Mouse (Mus musculus): ENCODE measurements around the gene Wdr27.
"Not testable (repeated sequence)": the region's sequence is repeated elsewhere in the genome, so short reads cannot be mapped to it uniquely, and the experiment has no call there.

Gene Wdr27

GRCm38 (mm10) chr17:14943009-14943728 lies at the start of gene Wdr27, which contains the start of gene 1600012H06Rik:
TSS of gene Wdr27 (minus strand) at chr17:14943158.
TSS of gene 1600012H06Rik (plus strand) at chr17:14943184.
- DNase-seq: peak; percentile 99

- DNase-seq: not testable (repeated sequence)
Measured at GRCm38 (mm10) chr17:14992522-14993138, 49.7 kb upstream of the Wdr27 start.

GRCm38 (mm10) chr17:14990116-14990702 lies 47.3 kb upstream of the Wdr27 start:
- not testable (repeated sequence) for DNase-seq

- DNase-seq: not testable (repeated sequence)
Measured at GRCm38 (mm10) chr17:14978362-14979038, 35.5 kb upstream of the Wdr27 start, which contains the start of the genes 9030025P20Rik and Gm3417. TSS of gene 9030025P20Rik (plus strand) at chr17:14978468. TSS of gene Gm3417 (minus strand) at chr17:14978790.

- DNase-seq: not testable (repeated sequence)
Measured at GRCm38 (mm10) chr17:14977718-14978361, 34.9 kb upstream of the Wdr27 start.

- not testable (repeated sequence) for DNase-seq
Measured at GRCm38 (mm10) chr17:14968373-14968913, 25.5 kb upstream of the Wdr27 start.

GRCm38 (mm10) chr17:14961557-14962154 lies 18.7 kb upstream of the Wdr27 start:
- not testable (repeated sequence) for DNase-seq

GRCm38 (mm10) chr17:14960951-14961556 lies 18.1 kb upstream of the Wdr27 start, which contains the start of gene Phf10:
TSS of gene Phf10 (minus strand) at chr17:14961273.
- DNase-seq: peak; percentile 51 to 72

- DNase-seq: peak; percentile 27 to 46
Measured at GRCm38 (mm10) chr17:14960520-14960919, 17.6 kb upstream of the Wdr27 start.

- peak; percentile 10 to 12 for DNase-seq
Measured at GRCm38 (mm10) chr17:14959979-14960378, 17.0 kb upstream of the Wdr27 start.

- no peak for DNase-seq
Measured at GRCm38 (mm10) chr17:14958686-14959327, 15.8 kb upstream of the Wdr27 start.

- no peak for DNase-seq
Measured at GRCm38 (mm10) chr17:14953452-14953851, 10.5 kb upstream of the Wdr27 start.

GRCm38 (mm10) chr17:14949161-14949827 lies 6.3 kb upstream of the Wdr27 start:
- no peak for DNase-seq

- DNase-seq: no peak
Measured at GRCm38 (mm10) chr17:14944551-14944950, 1.6 kb upstream of the Wdr27 start.

- DNase-seq: no peak
Measured at GRCm38 (mm10) chr17:14943729-14944059, 736 bp upstream of the Wdr27 start.

GRCm38 (mm10) chr17:14942181-14942580 lies 777 bp downstream of the Wdr27 start:
- DNase-seq: not testable (repeated sequence)

- DNase-seq: no peak
Measured at GRCm38 (mm10) chr17:14935841-14936605, 6.9 kb downstream of the Wdr27 start.

- DNase-seq: not testable (repeated sequence)
Measured at GRCm38 (mm10) chr17:14935280-14935679, 7.7 kb downstream of the Wdr27 start.

GRCm38 (mm10) chr17:14931469-14931868 lies 11.5 kb downstream of the Wdr27 start:
- DNase-seq: no peak

Data from kidney, postnatal 4 days (tissue).